Mouse (Mus musculus) right cerebral cortex, postnatal 25 days (tissue): ENCODE results near the gene Nat8f3.
"Not testable (repeated sequence)": the region's sequence is repeated elsewhere in the genome, so short reads cannot be mapped to it uniquely, and the experiment has no call there.

Source experiments
- DNase-seq: peaks from one replicate; pipeline ENCODE4 v3.0.0; 2022

Nat8f3 gene

GRCm38 (mm10) chr6:85765532-85765931 is at the start of gene Nat8f3:
TSS of gene Nat8f3 (minus strand) at chr6:85765754.
- peak; percentile 14 for DNase-seq

DNA sequence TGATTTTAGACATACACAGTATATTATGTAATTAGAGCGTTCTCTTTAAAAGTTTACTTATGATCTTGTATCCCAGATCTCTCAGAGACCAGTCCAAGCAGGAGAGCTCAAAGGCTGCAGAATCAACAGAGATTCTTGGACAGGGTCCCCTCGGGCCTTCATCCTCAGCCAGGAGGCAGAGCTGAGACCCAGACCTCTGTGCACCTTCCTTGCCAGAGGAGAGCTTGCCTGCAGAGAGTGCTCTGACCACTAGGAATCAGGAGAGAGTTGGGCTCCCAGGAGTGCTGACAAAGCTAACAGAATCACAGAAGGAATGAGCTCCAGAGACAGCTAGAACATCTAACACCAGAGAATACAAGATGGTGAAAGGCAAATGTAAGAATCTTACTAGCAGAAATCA is 47.8 kb upstream of the Nat8f3 start:
- no peak for DNase-seq

GRCm38 (mm10) chr6:85810942-85811537 is 45.5 kb upstream of the Nat8f3 start:
- not testable (repeated sequence) for DNase-seq

DNA sequence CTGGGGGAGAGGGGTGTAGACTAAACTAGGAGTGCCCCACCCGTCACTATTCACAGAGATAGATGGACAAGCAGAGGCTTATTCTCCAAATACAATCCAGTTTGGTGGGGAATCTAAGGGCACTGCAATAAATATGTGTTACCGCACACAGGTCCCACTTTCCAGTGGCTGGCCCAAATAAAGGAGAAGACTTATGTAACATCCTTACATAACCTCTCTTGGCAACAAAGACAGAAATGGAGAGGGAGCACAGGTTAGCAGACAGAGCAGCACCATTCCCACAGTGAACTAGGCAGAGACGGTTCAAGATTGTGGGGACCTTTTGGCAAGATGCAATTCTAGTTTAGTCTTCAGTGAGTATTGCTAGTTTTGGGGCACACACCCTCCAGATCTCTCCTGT is 45.0 kb upstream of the Nat8f3 start:
- DNase-seq: not testable (repeated sequence)

DNA sequence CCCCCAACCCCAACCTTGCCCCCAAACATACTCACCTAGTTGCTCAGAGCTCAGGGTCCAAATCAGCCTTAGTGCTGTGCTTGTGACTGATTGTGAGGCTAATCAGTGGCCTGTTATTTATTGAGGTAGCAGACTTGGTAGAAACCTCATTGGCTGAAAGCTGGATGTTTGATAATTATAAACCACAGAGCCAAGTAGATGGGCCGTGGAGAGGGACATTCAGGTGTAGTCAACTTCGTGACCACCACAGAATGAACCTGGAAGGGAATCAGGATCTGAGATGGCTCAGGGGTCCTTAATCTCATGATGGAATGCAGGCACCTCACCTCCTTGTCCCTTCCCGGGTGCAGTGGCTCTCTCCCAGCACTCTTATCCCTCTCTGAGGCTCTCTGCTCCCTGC is 44.2 kb upstream of the Nat8f3 start:
- DNase-seq: not testable (repeated sequence)

- not testable (repeated sequence) for DNase-seq
Observed at GRCm38 (mm10) chr6:85803180-85803579, 37.6 kb upstream of the Nat8f3 start.

DNA sequence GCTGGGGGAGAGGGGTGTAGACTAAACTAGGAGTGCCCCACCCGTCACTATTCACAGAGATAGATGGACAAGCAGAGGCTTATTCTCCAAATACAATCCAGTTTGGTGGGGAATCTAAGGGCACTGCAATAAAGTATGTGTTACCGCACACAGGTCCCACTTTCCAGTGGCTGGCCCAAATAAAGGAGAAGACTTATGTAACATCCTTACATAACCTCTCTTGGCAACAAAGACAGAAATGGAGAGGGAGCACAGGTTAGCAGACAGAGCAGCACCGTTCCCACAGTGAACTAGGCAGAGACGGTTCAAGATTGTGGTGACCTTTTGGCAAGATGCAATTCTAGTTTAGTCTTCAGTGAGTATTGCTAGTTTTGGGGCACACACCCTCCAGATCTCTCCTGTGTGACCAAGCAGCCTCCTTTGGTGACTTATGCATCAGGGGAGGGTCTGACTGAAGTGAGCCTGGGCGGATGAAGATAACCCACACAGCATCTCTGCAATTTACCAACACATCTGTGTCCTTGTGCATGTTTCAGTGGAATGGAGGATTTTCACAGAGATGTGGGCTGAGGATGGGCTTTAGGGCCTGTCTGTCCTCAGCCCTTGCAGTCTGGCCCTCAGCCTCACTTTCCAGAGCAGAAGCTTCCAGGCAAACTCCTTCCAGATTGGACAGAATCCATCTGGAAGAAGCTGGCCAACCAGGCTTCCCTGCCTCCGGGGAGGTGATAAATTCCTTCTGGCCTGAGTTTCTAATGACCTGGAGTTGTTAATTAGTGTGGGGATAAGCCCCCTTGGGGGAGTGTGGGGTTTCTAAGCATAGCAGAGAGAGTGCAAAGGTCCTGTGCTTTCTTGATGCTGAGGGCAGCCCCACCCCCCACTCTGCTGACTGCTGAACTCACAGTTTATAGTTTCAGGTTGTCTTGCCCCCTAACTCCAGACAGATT is 2.2 kb downstream of the Nat8f3 start:
- not testable (repeated sequence) for DNase-seq

DNA sequence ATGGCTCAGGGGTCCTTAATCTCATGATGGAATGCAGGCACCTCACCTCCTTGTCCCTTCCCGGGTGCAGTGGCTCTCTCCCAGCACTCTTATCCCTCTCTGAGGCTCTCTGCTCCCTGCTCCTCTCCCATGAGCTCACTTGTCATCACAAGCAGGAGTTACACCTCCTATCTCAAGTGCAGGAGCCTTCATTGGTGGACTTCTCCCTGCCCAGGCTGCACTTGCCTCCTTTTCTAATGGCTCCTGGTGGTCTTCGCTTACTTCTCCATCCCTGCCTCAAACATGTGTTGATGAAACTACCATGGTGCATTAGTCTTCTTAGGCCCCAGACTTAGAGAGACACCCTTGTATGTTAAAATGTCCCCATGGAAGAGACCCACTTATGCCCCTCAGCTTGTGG is 2.9 kb downstream of the Nat8f3 start:
- DNase-seq: not testable (repeated sequence)

DNA sequence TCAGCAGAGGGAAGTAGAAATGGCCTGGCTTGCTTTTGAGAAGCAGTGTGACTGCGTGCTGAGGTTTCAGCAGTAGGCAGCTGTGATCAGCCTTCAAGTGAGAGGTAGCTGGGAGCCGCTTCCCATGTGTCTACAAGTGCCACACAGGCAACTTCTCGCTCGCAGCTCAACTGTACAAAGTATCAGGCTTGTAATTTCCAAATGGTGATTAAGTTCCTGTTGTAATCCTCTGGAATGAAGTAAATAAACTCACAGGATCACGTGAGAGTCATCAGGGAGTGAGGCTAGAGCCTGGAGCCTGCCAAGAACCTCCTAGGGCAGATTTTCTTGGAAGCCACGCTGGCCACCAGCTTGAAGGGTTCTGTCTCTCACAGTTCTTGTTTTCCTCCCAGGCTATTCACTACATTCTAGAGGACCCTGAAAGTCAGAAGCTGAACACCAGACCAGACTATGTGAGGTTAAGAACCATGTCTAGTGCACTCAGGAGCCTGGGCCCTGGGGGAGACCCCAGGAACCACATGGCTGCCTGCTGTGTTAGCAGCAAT is 9.8 kb downstream of the Nat8f3 start:
- DNase-seq: not testable (repeated sequence)

DNA sequence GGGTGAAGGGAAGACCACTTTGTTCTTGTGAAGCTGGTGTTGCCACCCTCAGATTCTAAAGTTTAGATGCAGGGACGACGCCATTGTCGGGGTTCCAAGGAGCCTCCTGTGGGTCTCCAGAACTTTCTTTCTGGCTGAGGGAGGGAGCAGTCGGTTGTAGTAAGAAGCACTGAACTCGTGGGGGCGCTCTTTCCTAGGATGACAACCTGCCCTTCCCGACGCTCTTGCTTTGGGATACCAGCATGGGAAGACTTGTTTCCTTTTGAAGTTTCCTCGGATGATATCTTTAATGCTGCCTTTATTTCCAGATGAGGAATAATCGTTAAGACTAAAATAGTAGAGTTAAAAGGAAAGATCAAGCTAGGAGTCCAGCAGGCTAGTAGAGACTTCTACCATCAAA is 52.4 kb downstream of the Nat8f3 start, which contains the start of gene Nat8f7:
Nat8f7 (minus strand) TSS at position 101 of the 400 bp plus-strand sequence.
- DNase-seq: not testable (repeated sequence)

DNA sequence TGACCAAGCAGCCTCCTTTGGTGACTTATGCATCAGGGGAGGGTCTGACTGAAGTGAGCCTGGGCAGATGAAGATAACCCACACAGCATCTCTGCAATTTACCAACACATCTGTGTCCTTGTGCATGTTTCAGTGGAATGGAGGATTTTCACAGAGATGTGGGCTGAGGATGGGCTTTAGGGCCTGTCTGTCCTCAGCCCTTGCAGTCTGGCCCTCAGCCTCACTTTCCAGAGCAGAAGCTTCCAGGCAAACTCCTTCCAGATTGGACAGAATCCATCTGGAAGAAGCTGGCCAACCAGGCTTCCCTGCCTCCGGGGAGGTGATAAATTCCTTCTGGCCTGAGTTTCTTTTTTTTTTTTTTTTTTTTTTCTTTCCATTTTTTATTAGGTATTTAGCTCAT is 55.9 kb downstream of the Nat8f3 start:
- not testable (repeated sequence) for DNase-seq

GRCm38 (mm10) chr6:85709206-85709605 is 56.3 kb downstream of the Nat8f3 start:
- DNase-seq: not testable (repeated sequence)

GRCm38 (mm10) chr6:85701943-85702342 is 63.6 kb downstream of the Nat8f3 start:
- DNase-seq: not testable (repeated sequence)
